Mouse (Mus musculus) liver, embryonic 15.5 days (tissue): ENCODE data around the gene Neil3. TPM values are rescaled to one million over a fixed set of nuclear protein-coding genes. Genes with fewer than 3 reads are reported as not detected.

ENCODE experiments used
- polyA plus RNA-seq: library from polyadenylated mRNA; unstranded; fragments of >200 nt; fragmentation: Nextera tagmentation; extraction: Ambion mirVana; gene quantifications from 2 replicates; pipeline ENCODE4 v1.2.1, GENCODE M21; 2015

The Neil3 gene
- polyA plus RNA-seq, 1 experiment from 2014 or later = 33.5 TPM

Other genes starting within 250 kb of the Neil3 start
- 19.2 and 21.1 TPM in 2 replicates for gene Aga, start 127.3 kb downstream of the Neil3 start, polyA plus RNA-seq